Mouse (Mus musculus) intestine, embryonic 16.5 days (tissue): ENCODE data around the gene Bcas1. TPM values are rescaled to one million over a fixed set of nuclear protein-coding genes. Genes with fewer than 3 reads are reported as not detected.
"Not testable (repeated sequence)": the region's sequence is repeated elsewhere in the genome, so short reads cannot be mapped to it uniquely, and the experiment has no call there.

Source experiments
- ATAC-seq: fragments of 200-750 bp; cut with Nextera tagmentation; 2 replicates; pipeline ENCODE4 v1.8.0; 2017; ENCODE audit warnings: moderate TSS enrichment, moderate library complexity
- H3K27ac ChIP-seq: fragments of 300-500 bp; sonication (generic); 2 replicates; pipeline ENCODE4 v1.5.1; 2014; ENCODE audit warnings: mild to moderate bottlenecking, low read length
- H3K27me3 ChIP-seq: fragments of 300-500 bp; sonication (generic); replicated peaks from 2 replicates; pipeline ENCODE4 v1.6.1; 2014; ENCODE audit warnings: low read length, control low read depth, mixed read lengths; ENCODE audit not compliant: control insufficient read depth, insufficient read depth
- H3K36me3 ChIP-seq: fragments of 300-500 bp; sonication (generic); 2 replicates; pipeline ENCODE4 v1.6.1; 2014; ENCODE audit warnings: low read length, control low read depth; ENCODE audit not compliant: control insufficient read depth, insufficient read depth
- H3K4me1 ChIP-seq: fragments of 300-500 bp; sonication (generic); 2 replicates; pipeline ENCODE4 v1.6.1; 2014; ENCODE audit warnings: low read length, control low read depth, mixed read lengths; ENCODE audit not compliant: control insufficient read depth, insufficient read depth
- H3K4me2 ChIP-seq: fragments of 300-500 bp; sonication (generic); 2 replicates; pipeline ENCODE4 v1.6.1; 2014; ENCODE audit warnings: low read depth, low read length, control low read depth
- H3K4me3 ChIP-seq: fragments of 300-500 bp; sonication (generic); 2 replicates; pipeline ENCODE4 v1.5.1; 2014; ENCODE audit warnings: mild to moderate bottlenecking, low read length
- H3K9ac ChIP-seq: fragments of 300-500 bp; sonication (generic); 2 replicates; pipeline ENCODE4 v1.6.1; 2014; ENCODE audit warnings: low read depth, low read length
- H3K9me3 ChIP-seq: fragments of 300-500 bp; sonication (generic); 2 replicates; pipeline ENCODE4 v1.6.1; 2016; ENCODE audit warnings: low read length, control low read depth; ENCODE audit not compliant: control insufficient read depth
- WGBS: fragments of 180-500 bp; shearing (Covaris S2); extraction: QIAGEN DNeasy Blood & Tissue Kit; methylation state at CpG from one replicate; pipeline ENCODE4 v1.1.7; 2014; 5-methylcytosine and 5-hydroxymethylcytosine counted together
- polyA plus RNA-seq: library from polyadenylated mRNA; unstranded; fragments of >200 nt; fragmentation: Nextera tagmentation; extraction: Ambion mirVana; gene quantifications from 2 replicates; pipeline ENCODE4 v1.2.1, GENCODE M21; 2015

Gene Bcas1
- polyA plus RNA-seq, 1 experiment from 2014 or later = 12.1 TPM

GRCm38 (mm10) chr2:170459805-170460204 lies 32.2 kb upstream of the Bcas1 start:
- 34% methylated on average over 9 of the region's 9 CpGs for WGBS
- Histone ChIP-seq H3K4me1 (peaks cover 9% of the 10 kb centered on the region; the same call in 1 of the 2 replicates), H3K4me3 (no peak overlapping the region), H3K4me2 (no peak overlapping the region), H3K27ac (no peak overlapping the region), H3K36me3 (no peaks in the 10 kb centered on the region), H3K9ac (no peak overlapping the region), H3K27me3 (no peaks in the 10 kb centered on the region), H3K9me3 (no peaks in the 10 kb centered on the region)
- ATAC-seq = peak; percentile 77

- no peaks in the 10 kb centered on the region for H3K36me3 ChIP-seq
- no peaks in the 10 kb centered on the region for H3K9me3 ChIP-seq
- WGBS = 61% methylated on average over 10 of the region's 10 CpGs
- H3K4me1 ChIP-seq = peaks cover 9% of the 10 kb centered on the region; the same call in 1 of the 2 replicates
- no peaks in the 10 kb centered on the region for H3K27me3 ChIP-seq
- no peak overlapping the region for H3K4me3 ChIP-seq
- ATAC-seq = peak; percentile 38
- no peak overlapping the region for H3K4me2 ChIP-seq
- no peak overlapping the region for H3K9ac ChIP-seq
- H3K27ac ChIP-seq = no peak overlapping the region
Observed at GRCm38 (mm10) chr2:170459183-170459582, 31.5 kb upstream of the Bcas1 start.

- H3K4me3 ChIP-seq, H3K4me1 ChIP-seq, H3K9me3 ChIP-seq, H3K27me3 ChIP-seq, H3K4me2 ChIP-seq, H3K9ac ChIP-seq, H3K36me3 ChIP-seq, H3K27ac ChIP-seq: not testable (repeated sequence)
- 33% methylated on average over 3 of the region's 4 CpGs for WGBS
- ATAC-seq = peak; percentile 74
Observed at GRCm38 (mm10) chr2:170453809-170454208, 26.2 kb upstream of the Bcas1 start.

- Histone ChIP-seq H3K27ac (no peak overlapping the region), H3K27me3 (no peaks in the 10 kb centered on the region), H3K4me2 (peak overlapping the region; percentile 19; the same call in 1 of the 2 replicates), H3K9me3 (no peaks in the 10 kb centered on the region), H3K4me1 (no peaks in the 10 kb centered on the region), H3K36me3 (no peaks in the 10 kb centered on the region), H3K9ac (no peak overlapping the region), H3K4me3 (no peak overlapping the region)
- 5% methylated on average over 9 of the region's 9 CpGs for WGBS
- peak; percentile 92 for ATAC-seq
Observed at GRCm38 (mm10) chr2:170450933-170451332, 23.3 kb upstream of the Bcas1 start.

- Histone ChIP-seq H3K4me2 (no peak overlapping the region), H3K4me1 (no peaks in the 10 kb centered on the region), H3K9ac (no peak overlapping the region), H3K4me3 (no peak overlapping the region), H3K27ac (no peak overlapping the region), H3K36me3 (no peaks in the 10 kb centered on the region), H3K9me3 (no peaks in the 10 kb centered on the region), H3K27me3 (no peaks in the 10 kb centered on the region)
- ATAC-seq = no peak
- WGBS = 75% methylated on average over 10 of the region's 10 CpGs
Observed at GRCm38 (mm10) chr2:170447651-170448050, 20.0 kb upstream of the Bcas1 start.

GRCm38 (mm10) chr2:170446843-170447383 lies 19.3 kb upstream of the Bcas1 start:
- Histone ChIP-seq H3K4me2 (no peak overlapping the region), H3K9ac (no peak overlapping the region), H3K27ac (no peak overlapping the region), H3K27me3 (no peaks in the 10 kb centered on the region), H3K4me1 (no peaks in the 10 kb centered on the region), H3K4me3 (no peak overlapping the region), H3K36me3 (no peaks in the 10 kb centered on the region), H3K9me3 (no peaks in the 10 kb centered on the region)
- no peak for ATAC-seq
- 51% methylated on average over 5 of the region's 5 CpGs for WGBS

- H3K4me3 ChIP-seq = no peak overlapping the region
- no peaks in the 10 kb centered on the region for H3K27me3 ChIP-seq
- H3K27ac ChIP-seq = no peak overlapping the region
- 68% methylated on average over 5 of the region's 5 CpGs for WGBS
- H3K4me2 ChIP-seq = no peak overlapping the region
- no peaks in the 10 kb centered on the region for H3K4me1 ChIP-seq
- no peaks in the 10 kb centered on the region for H3K9me3 ChIP-seq
- H3K36me3 ChIP-seq = no peaks in the 10 kb centered on the region
- no peak overlapping the region for H3K9ac ChIP-seq
- no peak for ATAC-seq
Observed at GRCm38 (mm10) chr2:170445861-170446260, 18.2 kb upstream of the Bcas1 start.

- Histone ChIP-seq H3K36me3 (no peaks in the 10 kb centered on the region), H3K4me1 (no peaks in the 10 kb centered on the region), H3K4me2 (no peak overlapping the region), H3K4me3 (no peak overlapping the region), H3K9me3 (no peaks in the 10 kb centered on the region), H3K27me3 (no peaks in the 10 kb centered on the region; the same call in 1 of the 2 replicates), H3K27ac (no peak overlapping the region), H3K9ac (no peak overlapping the region)
- 74% methylated on average over 3 of the region's 3 CpGs for WGBS
- ATAC-seq = no peak
Observed at GRCm38 (mm10) chr2:170442535-170442934, 14.9 kb upstream of the Bcas1 start.

GRCm38 (mm10) chr2:170438782-170439181 lies 11.1 kb upstream of the Bcas1 start:
- no peak for ATAC-seq
- H3K4me2 ChIP-seq = no peak overlapping the region
- 43% methylated on average over 13 of the region's 13 CpGs for WGBS

GRCm38 (mm10) chr2:170436204-170436603 lies 8.6 kb upstream of the Bcas1 start:
- Histone ChIP-seq H3K9me3 (no peaks in the 10 kb centered on the region), H3K9ac (no peak overlapping the region), H3K27me3 (no peaks in the 10 kb centered on the region; the same call in 1 of the 2 replicates), H3K4me1 (no peaks in the 10 kb centered on the region), H3K27ac (no peak overlapping the region), H3K36me3 (no peaks in the 10 kb centered on the region), H3K4me2 (no peak overlapping the region), H3K4me3 (no peak overlapping the region)
- ATAC-seq = no peak
- WGBS = 70% methylated on average over 4 of the region's 4 CpGs

More at GRCm38 (mm10) chr2:170438782-170439181, 11.1 kb upstream of the Bcas1 start:
- Histone ChIP-seq H3K4me1 (no peaks in the 10 kb centered on the region), H3K4me3 (no peak overlapping the region), H3K9me3 (no peaks in the 10 kb centered on the region), H3K36me3 (no peaks in the 10 kb centered on the region), H3K9ac (no peak overlapping the region), H3K27me3 (no peaks in the 10 kb centered on the region; the same call in 1 of the 2 replicates), H3K27ac (no peak overlapping the region)
